Mouse (Mus musculus): ENCODE measurements around the gene Adk. TPM values are rescaled to one million over a fixed set of nuclear protein-coding genes. Genes with fewer than 3 reads are reported as not detected.
"Not testable (repeated sequence)": the region's sequence is repeated elsewhere in the genome, so short reads cannot be mapped to it uniquely, and the experiment has no call there.

The Adk gene
- polyA plus RNA-seq, 1 experiment from 2014 or later, result 40.0 TPM

GRCm38 (mm10) chr14:21087390-21088060 lies 35.2 kb downstream of the Adk start:
- 61% methylated on average over 4 of the region's 4 CpGs for WGBS
- H3K27me3 ChIP-seq (replicated peaks), result no peaks in the 10 kb centered on the region
- no peak overlapping the region for H3K27ac ChIP-seq (replicated peaks)
- no peak overlapping the region for H3K9ac ChIP-seq (replicated peaks)
- no peak for ATAC-seq (ENCODE audit: low FRiP score)
- H3K4me2 ChIP-seq, result no peak overlapping the region
- no peaks in the 10 kb centered on the region for H3K9me3 ChIP-seq (replicated peaks)
- H3K36me3 ChIP-seq, result no peaks in the 10 kb centered on the region
- no peak overlapping the region for H3K4me3 ChIP-seq (replicated peaks)
- H3K4me1 ChIP-seq, result no peaks in the 10 kb centered on the region; the same call in none of the 2 replicates

- Histone ChIP-seq H3K36me3 (0 out of 2 replicates have a peak, but pooled peaks cover 3% of the 10 kb centered on the region), H3K27ac (replicated peaks) (no peak overlapping the region), H3K9me3 (replicated peaks) (no peaks in the 10 kb centered on the region), H3K4me1 (no peaks in the 10 kb centered on the region; the same call in none of the 2 replicates), H3K4me3 (replicated peaks) (no peak overlapping the region), H3K27me3 (replicated peaks) (no peaks in the 10 kb centered on the region), H3K9ac (replicated peaks) (no peak overlapping the region), H3K4me2 (no peak overlapping the region)
- WGBS, result 70% methylated on average over 3 of the region's 3 CpGs
- ATAC-seq (ENCODE audit: low FRiP score), result no peak
Observed at GRCm38 (mm10) chr14:21088731-21089130, 36.4 kb downstream of the Adk start.

GRCm38 (mm10) chr14:21090400-21090799 lies 38.0 kb downstream of the Adk start:
- H3K4me3 ChIP-seq (replicated peaks), result no peak overlapping the region
- no peaks in the 10 kb centered on the region for H3K9me3 ChIP-seq (replicated peaks)
- H3K36me3 ChIP-seq, result 0 out of 2 replicates have a peak, but pooled peaks cover 3% of the 10 kb centered on the region
- no peak for ATAC-seq (ENCODE audit: low FRiP score)
- H3K27ac ChIP-seq (replicated peaks), result no peak overlapping the region
- no peak overlapping the region for H3K4me2 ChIP-seq
- H3K4me1 ChIP-seq, result no peaks in the 10 kb centered on the region; the same call in none of the 2 replicates
- no peaks in the 10 kb centered on the region for H3K27me3 ChIP-seq (replicated peaks)
- 79% methylated on average over 3 of the region's 3 CpGs for WGBS
- H3K9ac ChIP-seq (replicated peaks), result no peak overlapping the region

GRCm38 (mm10) chr14:21090930-21091486 lies 38.6 kb downstream of the Adk start:
- Histone ChIP-seq H3K9ac (replicated peaks) (no peak overlapping the region), H3K36me3 (0 out of 2 replicates have a peak, but pooled peaks cover 3% of the 10 kb centered on the region), H3K4me1 (no peaks in the 10 kb centered on the region; the same call in none of the 2 replicates), H3K4me3 (replicated peaks) (no peak overlapping the region), H3K4me2 (no peak overlapping the region), H3K27ac (replicated peaks) (no peak overlapping the region), H3K27me3 (replicated peaks) (no peaks in the 10 kb centered on the region), H3K9me3 (replicated peaks) (no peaks in the 10 kb centered on the region)
- WGBS, result 90% methylated on average over 3 of the region's 3 CpGs
- no peak for ATAC-seq (ENCODE audit: low FRiP score)

GRCm38 (mm10) chr14:21094161-21094560 lies 41.8 kb downstream of the Adk start:
- H3K9me3 ChIP-seq (replicated peaks); H3K27ac ChIP-seq (replicated peaks); H3K36me3 ChIP-seq; H3K27me3 ChIP-seq (replicated peaks); H3K9ac ChIP-seq (replicated peaks); ATAC-seq (ENCODE audit: low FRiP score); H3K4me3 ChIP-seq (replicated peaks); H3K4me2 ChIP-seq; H3K4me1 ChIP-seq: not testable (repeated sequence)

- no peaks in the 10 kb centered on the region for H3K27me3 ChIP-seq (replicated peaks)
- 0 out of 2 replicates have a peak, but pooled peaks cover 3% of the 10 kb centered on the region for H3K36me3 ChIP-seq
- H3K9me3 ChIP-seq (replicated peaks), result no peaks in the 10 kb centered on the region
- ATAC-seq (ENCODE audit: low FRiP score), result no peak
- H3K9ac ChIP-seq (replicated peaks), result no peak overlapping the region
- H3K4me3 ChIP-seq (replicated peaks), result no peak overlapping the region
- no peak overlapping the region for H3K4me2 ChIP-seq
- H3K27ac ChIP-seq (replicated peaks), result no peak overlapping the region
- H3K4me1 ChIP-seq, result no peaks in the 10 kb centered on the region
Observed at GRCm38 (mm10) chr14:21096279-21096678, 43.9 kb downstream of the Adk start.

- H3K4me2 ChIP-seq, result no peak overlapping the region
- H3K9me3 ChIP-seq (replicated peaks), result no peaks in the 10 kb centered on the region
- H3K4me3 ChIP-seq (replicated peaks), result no peak overlapping the region
- WGBS, result 92% methylated on average over 4 of the region's 4 CpGs
- H3K9ac ChIP-seq (replicated peaks), result no peak overlapping the region
- no peaks in the 10 kb centered on the region for H3K27me3 ChIP-seq (replicated peaks)
- no peak overlapping the region for H3K27ac ChIP-seq (replicated peaks)
- H3K4me1 ChIP-seq, result no peaks in the 10 kb centered on the region
- no peak for ATAC-seq (ENCODE audit: low FRiP score)
- H3K36me3 ChIP-seq, result 0 out of 2 replicates have a peak, but pooled peaks cover 3% of the 10 kb centered on the region
Observed at GRCm38 (mm10) chr14:21096689-21097088, 44.3 kb downstream of the Adk start.

GRCm38 (mm10) chr14:21099371-21099770 lies 47.0 kb downstream of the Adk start:
- 82% methylated on average over 7 of the region's 7 CpGs for WGBS
- H3K36me3 ChIP-seq, result no peaks in the 10 kb centered on the region
- no peaks in the 10 kb centered on the region for H3K9me3 ChIP-seq (replicated peaks)
- no peak for ATAC-seq (ENCODE audit: low FRiP score)
- H3K4me2 ChIP-seq, result no peak overlapping the region
- H3K4me1 ChIP-seq, result no peaks in the 10 kb centered on the region
- no peak overlapping the region for H3K9ac ChIP-seq (replicated peaks)
- no peak overlapping the region for H3K27ac ChIP-seq (replicated peaks)
- no peak overlapping the region for H3K4me3 ChIP-seq (replicated peaks)
- no peaks in the 10 kb centered on the region for H3K27me3 ChIP-seq (replicated peaks)

- no peaks in the 10 kb centered on the region for H3K4me1 ChIP-seq
- no peaks in the 10 kb centered on the region for H3K36me3 ChIP-seq
- H3K9ac ChIP-seq (replicated peaks), result no peak overlapping the region
- WGBS, result 87% methylated on average over 2 of the region's 2 CpGs
- H3K9me3 ChIP-seq (replicated peaks), result no peaks in the 10 kb centered on the region
- no peak overlapping the region for H3K4me2 ChIP-seq
- no peaks in the 10 kb centered on the region for H3K27me3 ChIP-seq (replicated peaks)
- no peak overlapping the region for H3K4me3 ChIP-seq (replicated peaks)
- no peak overlapping the region for H3K27ac ChIP-seq (replicated peaks)
- ATAC-seq (ENCODE audit: low FRiP score), result no peak
Observed at GRCm38 (mm10) chr14:21100876-21101275, 48.5 kb downstream of the Adk start.

- WGBS, result 67% methylated on average over 7 of the region's 7 CpGs
Observed at GRCm38 (mm10) chr14:21101562-21101961, 49.2 kb downstream of the Adk start.

GRCm38 (mm10) chr14:21102666-21103203 lies 50.4 kb downstream of the Adk start:
- Histone ChIP-seq H3K27ac (replicated peaks) (no peak overlapping the region), H3K4me3 (replicated peaks) (no peak overlapping the region), H3K4me1 (no peaks in the 10 kb centered on the region), H3K9ac (replicated peaks) (no peak overlapping the region), H3K9me3 (replicated peaks) (no peaks in the 10 kb centered on the region), H3K36me3 (no peaks in the 10 kb centered on the region), H3K27me3 (replicated peaks) (no peaks in the 10 kb centered on the region), H3K4me2 (no peak overlapping the region)
- ATAC-seq (ENCODE audit: low FRiP score), result no peak
- WGBS, result 92% methylated on average over 4 of the region's 4 CpGs

More at GRCm38 (mm10) chr14:21101562-21101961, 49.2 kb downstream of the Adk start:
- Histone ChIP-seq H3K4me3 (replicated peaks) (no peak overlapping the region), H3K9me3 (replicated peaks) (no peaks in the 10 kb centered on the region), H3K36me3 (no peaks in the 10 kb centered on the region), H3K27me3 (replicated peaks) (no peaks in the 10 kb centered on the region), H3K27ac (replicated peaks) (no peak overlapping the region), H3K4me2 (no peak overlapping the region), H3K9ac (replicated peaks) (no peak overlapping the region), H3K4me1 (no peaks in the 10 kb centered on the region)
- no peak for ATAC-seq (ENCODE audit: low FRiP score)

GRCm38 (mm10) chr14:21105049-21105448 lies 52.7 kb downstream of the Adk start:
- no peak overlapping the region for H3K4me2 ChIP-seq
- no peaks in the 10 kb centered on the region for H3K9me3 ChIP-seq (replicated peaks)
- no peaks in the 10 kb centered on the region for H3K4me1 ChIP-seq
- H3K4me3 ChIP-seq (replicated peaks), result no peak overlapping the region
- ATAC-seq (ENCODE audit: low FRiP score), result no peak
- no peaks in the 10 kb centered on the region for H3K36me3 ChIP-seq
- no peak overlapping the region for H3K9ac ChIP-seq (replicated peaks)
- no peaks in the 10 kb centered on the region for H3K27me3 ChIP-seq (replicated peaks)
- no peak overlapping the region for H3K27ac ChIP-seq (replicated peaks)

All from neural tube, embryonic 15.5 days (tissue).